Mouse (Mus musculus): ENCODE results near the gene Alk.

DNA sequence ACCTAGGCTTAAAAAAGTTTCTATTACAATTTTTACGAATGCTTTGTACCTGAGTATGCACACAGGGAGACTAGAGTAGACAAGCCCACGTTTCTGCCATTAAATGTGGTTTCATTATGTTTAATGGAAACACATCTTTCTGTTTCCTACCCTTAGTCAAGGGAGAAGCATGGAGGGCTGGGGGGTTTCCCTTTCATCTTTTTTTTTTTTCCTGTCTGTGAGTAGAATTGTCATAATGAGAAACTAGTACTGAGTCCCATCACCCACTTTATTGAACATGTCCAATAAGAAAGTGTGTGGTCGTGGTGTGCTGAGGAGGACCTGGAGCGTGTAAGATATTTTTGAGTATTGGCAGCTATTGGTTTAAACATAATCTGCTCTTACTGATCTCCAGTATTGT lies 741.5 kb downstream of the Alk start:
- TF ChIP-seq CTCF (IDR thresholded peaks at IDR 0.05; ENCODE audit: low read depth) (no peak), EP300 (IDR thresholded peaks at IDR 0.05; ENCODE audit: low read depth) (no peak)

Measured in liver, embryonic 14.5 days (tissue).